Mouse (Mus musculus): Measurements from ENCODE around the gene Gm28308.

DNA sequence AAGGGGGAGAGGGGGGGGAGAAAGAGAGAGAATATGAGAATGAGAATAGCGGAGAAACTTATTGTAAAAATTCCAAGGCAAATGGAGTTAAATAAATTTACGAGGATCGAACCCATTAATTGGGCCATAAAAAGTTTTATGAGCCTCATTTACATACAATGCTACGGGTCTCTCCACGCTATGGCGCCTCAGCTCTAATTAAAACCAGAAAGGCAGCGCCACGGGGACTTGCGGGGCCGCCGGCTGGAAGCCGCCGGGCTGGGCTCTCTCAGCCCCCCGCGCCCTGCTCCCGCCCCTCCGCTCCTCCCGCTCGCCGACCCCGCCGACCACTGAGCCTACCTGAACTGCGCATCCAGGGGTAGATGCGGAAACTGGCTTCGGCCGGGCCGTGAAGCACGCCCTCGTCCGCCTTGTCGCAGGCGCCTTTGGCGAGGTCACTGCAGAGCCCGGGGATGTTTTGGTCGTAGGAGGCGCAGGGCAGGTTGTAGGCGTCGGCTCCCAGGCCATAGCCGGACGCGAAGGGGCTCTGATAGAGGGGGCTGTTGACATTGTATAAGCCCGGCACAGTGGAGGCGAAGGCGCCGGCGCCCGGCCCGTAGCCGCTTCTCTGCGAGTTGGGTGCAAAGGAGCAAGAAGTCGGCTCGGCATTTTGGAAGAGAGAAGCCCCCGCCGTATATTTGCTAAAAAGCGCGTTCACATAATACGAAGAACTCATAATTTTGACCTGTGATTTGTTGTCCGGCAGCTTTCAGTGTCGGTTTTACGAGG is 3.7 kb upstream of the Gm28308 start:
- no peak for TF ChIP-seq POLR2A (IDR thresholded peaks at IDR 0.05; ENCODE audit: insufficient read depth, low read depth, low read length)
- no peak for TF ChIP-seq CTCF (IDR thresholded peaks at IDR 0.05)

All from heart, adult 2 months (tissue).